ENCODE assay signal across 23 mouse cellular contexts in the genomic region with DNA sequence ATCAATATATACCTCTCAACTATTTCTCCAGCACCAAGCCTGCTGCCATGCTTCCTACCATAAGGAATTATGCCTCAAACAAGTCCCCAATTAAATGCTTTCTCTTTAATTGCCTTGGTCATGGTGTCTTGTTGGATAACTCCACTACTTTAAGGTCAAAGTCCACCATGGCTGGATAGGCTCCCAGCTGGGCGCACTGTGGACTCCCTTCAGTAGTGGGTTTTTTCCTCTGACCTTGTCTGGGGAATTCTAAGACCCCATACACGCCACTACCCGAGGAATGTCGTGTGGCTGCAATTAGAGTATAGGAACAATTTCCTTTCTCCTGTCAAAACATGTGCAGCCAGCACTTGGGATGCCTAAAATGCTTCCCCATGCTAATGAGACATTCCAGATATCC. TPM values are rescaled to one million over a fixed set of nuclear protein-coding genes. Genes with fewer than 3 reads are reported as not detected.
A peak's percentile ranks its signal among the peaks of the same experiment; 100 is the strongest.
DNase-seq lines count a peak whose midpoint lies in the region; ATAC-seq and TF ChIP-seq lines count a peak whose summit lies in the region.
"Had no signal": no experiment of that assay in that cellular context is flagged by ENCODE, and none has a peak within 500 bp of the region (broad histone marks: within the 10 kb centered on the region; RNA-seq: fewer than 3 reads in every experiment).

No protein-coding gene starts in this region.

- H3K4me1 ChIP-seq in kidney, embryonic 15.5 days = 0 out of 2 replicates have a peak, but pooled peaks cover 3% of the 10 kb centered on the region
- peaks cover 6% of the 10 kb centered on the region; the same call in 1 of the 2 replicates for H3K4me1 ChIP-seq in kidney, adult 2 months (ENCODE audit: control insufficient read depth, insufficient read depth, low read length)
- H3K4me1 ChIP-seq: embryonic facial prominence, embryonic 13.5 days; forebrain, embryonic 12.5 days; hindbrain, embryonic 10.5 days; limb, embryonic 15.5 days; neural tube, embryonic 15.5 days had no signal

- H3K27me3 ChIP-seq in kidney, embryonic 15.5 days = no peaks in the 10 kb centered on the region
- H3K27me3 ChIP-seq in kidney, adult 2 months (replicated peaks; ENCODE audit: control insufficient read depth, insufficient read depth, low read length) = no peaks in the 10 kb centered on the region
- H3K27me3 ChIP-seq: embryonic facial prominence, embryonic 13.5 days; forebrain, embryonic 12.5 days; limb, embryonic 15.5 days; neural tube, embryonic 15.5 days had no signal

- no peaks in the 10 kb centered on the region for H3K9me3 ChIP-seq in kidney, embryonic 15.5 days (replicated peaks)
- H3K9me3 ChIP-seq: embryonic facial prominence, embryonic 13.5 days; forebrain, embryonic 12.5 days; hindbrain, embryonic 10.5 days; limb, embryonic 15.5 days; neural tube, embryonic 15.5 days had no signal

- ATAC-seq in kidney, embryonic 15.5 days (replicated peaks; ENCODE audit: low FRiP score) = no peak
- ATAC-seq: hindbrain, postnatal 0 days had no signal

- no peak overlapping the region for H3K9ac ChIP-seq in kidney, embryonic 15.5 days
- H3K9ac ChIP-seq: embryonic facial prominence, embryonic 13.5 days; forebrain, embryonic 12.5 days; limb, embryonic 15.5 days; neural tube, embryonic 15.5 days had no signal

- no peak overlapping the region for H3K27ac ChIP-seq in kidney, embryonic 15.5 days
- no peak overlapping the region for H3K27ac ChIP-seq in kidney, adult 2 months (ENCODE audit: insufficient read depth, low read depth, low read length)
- no peak overlapping the region for H3K27ac ChIP-seq in left cerebral cortex, adult 2 months
- H3K27ac ChIP-seq: embryonic facial prominence, embryonic 13.5 days; forebrain, embryonic 12.5 days; gastrocnemius, adult 2 months; hindbrain, embryonic 10.5 days; hindbrain, postnatal 0 days; limb, embryonic 15.5 days; macrophage; neural tube, embryonic 15.5 days had no signal

- TF ChIP-seq POLR2A in kidney, adult 2 months (IDR thresholded peaks at IDR 0.05; ENCODE audit: low read depth, low read length) = no peak

- intact Hi-C loops in left cerebral cortex, adult 2 months (cut with DNase I) = no loop called here

- TF ChIP-seq CTCF in kidney, adult 2 months (conservative IDR thresholded peaks at IDR 0.05; ENCODE audit: insufficient read depth, insufficient read length, low read depth, low read length) = no peak
- no peak for TF ChIP-seq CTCF in left cerebral cortex, adult 2 months (IDR thresholded peaks at IDR 0.05)

- DNase-seq in kidney, adult 11 months = peak; percentile 49
- DNase-seq in embryo, embryonic 11 days = peak; percentile 18
- peak; percentile 82 for DNase-seq in kidney, adult 2 months
- peak; percentile 53 to 62 for DNase-seq in kidney, postnatal 25 days
- DNase-seq in left cerebral cortex, adult 2 months (ENCODE audit: extremely low spot score in 1 of 2, low spot score in 2 of 2) = no peak
- no peak for DNase-seq in ovary, adult 18-20 months (ENCODE audit: low spot score)
- DNase-seq in spleen, adult 18-20 months = no peak
- DNase-seq: adrenal gland, postnatal 14 days; cerebellum, adult 2 months; cerebellum, postnatal 25 days; gastrocnemius, adult 2 months; left cerebral cortex, postnatal 4 days; right cerebral cortex, postnatal 14 days had no signal

- no peak overlapping the region for H3K4me2 ChIP-seq in kidney, embryonic 15.5 days
- H3K4me2 ChIP-seq: embryonic facial prominence, embryonic 13.5 days; forebrain, embryonic 12.5 days; limb, embryonic 15.5 days; midbrain, embryonic 11.5 days; neural tube, embryonic 15.5 days had no signal

- no peak overlapping the region for H3K4me3 ChIP-seq in kidney, embryonic 15.5 days (replicated peaks)
- H3K4me3 ChIP-seq in kidney, adult 2 months (ENCODE audit: insufficient read depth, low read depth, low read length) = no peak overlapping the region
- H3K4me3 ChIP-seq in left cerebral cortex, adult 2 months = no peak overlapping the region
- H3K4me3 ChIP-seq: embryonic facial prominence, embryonic 13.5 days; erythroblast, embryonic 14.5 days; forebrain, embryonic 12.5 days; gastrocnemius, adult 2 months; hindbrain, embryonic 10.5 days; limb, embryonic 15.5 days; neural tube, embryonic 15.5 days had no signal

- H3K36me3 ChIP-seq in kidney, embryonic 15.5 days = peaks cover 31% of the 10 kb centered on the region
- H3K36me3 ChIP-seq in kidney, adult 2 months (ENCODE audit: control insufficient read depth, insufficient read depth, low read length) = no peaks in the 10 kb centered on the region

- 48% methylated on average over 4 of the region's 4 CpGs for WGBS in kidney, embryonic 15.5 days
- WGBS in kidney, adult 2 months = 17% methylated on average over 4 of the region's 4 CpGs

RNA-seq across cellular contexts. Expression of gene Rnf2, which starts 35.8 kb away (rescaled TPM):
- polyA plus RNA-seq in kidney, embryonic 15.5 days (2015; fragmentation: Nextera tagmentation; extraction: Ambion mirVana) = 91.4 and 94.8 TPM in 2 replicates
- polyA plus RNA-seq in kidney, adult 2 months (2012; rRNA removed) = 13.8 and 16.4 TPM in 2 replicates
- total RNA-seq in left cerebral cortex, adult 2 months (2021) = 10 to 100 TPM; 28.3 to 31.2 TPM

RNA-seq across cellular contexts. Expression of gene Trmt1l, which starts 36.6 kb away (rescaled TPM):
- 46.4 and 50.4 TPM in 2 replicates for polyA plus RNA-seq in kidney, embryonic 15.5 days (2015; fragmentation: Nextera tagmentation; extraction: Ambion mirVana)
- 14.7 and 15.7 TPM in 2 replicates for polyA plus RNA-seq in kidney, adult 2 months (2012; rRNA removed)
- total RNA-seq in left cerebral cortex, adult 2 months (2021) = 10 to 100 TPM; 26.7 to 28.7 TPM

RNA-seq across cellular contexts. Expression of gene Swt1, which starts 36.7 kb away (rescaled TPM):
- 27.4 and 30.5 TPM in 2 replicates for polyA plus RNA-seq in kidney, embryonic 15.5 days (2015; fragmentation: Nextera tagmentation; extraction: Ambion mirVana)
- 8.9 and 9.5 TPM in 2 replicates for polyA plus RNA-seq in kidney, adult 2 months (2012; rRNA removed)
- total RNA-seq in left cerebral cortex, adult 2 months (2021) = 10 to 100 TPM; 13.4 to 16.2 TPM

Comparison
In these comparisons a context has a peak if more than half of its experiments do, and no peak if none do; other contexts are left out.
1. DNase-seq: peak in kidney, adult 11 months (single experiment), embryo, embryonic 11 days (single experiment), kidney, adult 2 months (single experiment) and kidney, postnatal 25 days (2 of 2); none in left cerebral cortex, adult 2 months (0 of 2), ovary, adult 18-20 months (single experiment) and spleen, adult 18-20 months (0 of 2).